Mouse (Mus musculus): ENCODE data around the gene Pfkfb3. TPM values are rescaled to one million over a fixed set of nuclear protein-coding genes. Genes with fewer than 3 reads are reported as not detected.

The Pfkfb3 gene
- polyA plus RNA-seq, 1 experiment from 2014 or later, result 41.1 TPM

DNA sequence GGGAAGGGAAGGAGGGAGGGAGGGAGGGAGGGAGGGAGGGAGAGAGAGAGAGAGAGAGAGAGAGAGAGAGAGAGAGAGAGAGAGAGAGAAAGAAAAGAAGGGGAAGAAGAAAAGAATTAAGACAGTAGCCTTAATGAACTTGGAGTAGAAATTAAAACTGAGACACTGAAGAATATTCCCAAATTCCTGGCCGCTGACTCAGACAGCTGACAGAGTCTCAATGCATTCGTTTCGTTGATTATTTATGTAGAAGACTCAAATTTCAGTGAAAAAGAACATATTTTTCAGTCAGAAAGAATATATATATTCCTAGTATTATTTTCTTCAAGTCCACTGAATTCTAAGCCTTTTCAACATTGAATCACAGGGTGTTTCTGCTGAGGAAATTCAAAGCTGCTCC is 92.9 kb downstream of the Pfkfb3 start:
- Histone ChIP-seq H3K27ac (ENCODE audit: low read length) (no peak overlapping the region), H3K9ac (replicated peaks; ENCODE audit: low read depth, low read length) (no peak overlapping the region), H3K9me3 (ENCODE audit: control insufficient read depth, low read length) (no peaks in the 10 kb centered on the region), H3K4me1 (replicated peaks; ENCODE audit: control insufficient read depth, insufficient read depth, low read length) (no peaks in the 10 kb centered on the region), H3K4me3 (replicated peaks; ENCODE audit: low read length) (no peak overlapping the region), H3K27me3 (replicated peaks; ENCODE audit: control insufficient read depth, insufficient read depth, low read length) (no peaks in the 10 kb centered on the region), H3K36me3 (ENCODE audit: control insufficient read depth, insufficient read depth) (no peaks in the 10 kb centered on the region), H3K4me2 (ENCODE audit: low read length) (no peak overlapping the region)
- WGBS, result 76% methylated on average over 3 of the region's 3 CpGs
- no peak for ATAC-seq

- no peaks in the 10 kb centered on the region for H3K9me3 ChIP-seq (ENCODE audit: control insufficient read depth, low read length)
- ATAC-seq, result no peak
- no peak overlapping the region for H3K27ac ChIP-seq (ENCODE audit: low read length)
- no peak overlapping the region for H3K4me3 ChIP-seq (replicated peaks; ENCODE audit: low read length)
- no peak overlapping the region for H3K9ac ChIP-seq (replicated peaks; ENCODE audit: low read depth, low read length)
- WGBS, result 79% methylated on average over 1 of the region's 1 CpGs
- H3K27me3 ChIP-seq (replicated peaks; ENCODE audit: control insufficient read depth, insufficient read depth, low read length), result no peaks in the 10 kb centered on the region
- no peak overlapping the region for H3K4me2 ChIP-seq (ENCODE audit: low read length)
- no peaks in the 10 kb centered on the region for H3K36me3 ChIP-seq (ENCODE audit: control insufficient read depth, insufficient read depth)
- H3K4me1 ChIP-seq (replicated peaks; ENCODE audit: control insufficient read depth, insufficient read depth, low read length), result no peaks in the 10 kb centered on the region
Observed at GRCm38 (mm10) chr2:11458494-11458893, 95.4 kb downstream of the Pfkfb3 start.

DNA sequence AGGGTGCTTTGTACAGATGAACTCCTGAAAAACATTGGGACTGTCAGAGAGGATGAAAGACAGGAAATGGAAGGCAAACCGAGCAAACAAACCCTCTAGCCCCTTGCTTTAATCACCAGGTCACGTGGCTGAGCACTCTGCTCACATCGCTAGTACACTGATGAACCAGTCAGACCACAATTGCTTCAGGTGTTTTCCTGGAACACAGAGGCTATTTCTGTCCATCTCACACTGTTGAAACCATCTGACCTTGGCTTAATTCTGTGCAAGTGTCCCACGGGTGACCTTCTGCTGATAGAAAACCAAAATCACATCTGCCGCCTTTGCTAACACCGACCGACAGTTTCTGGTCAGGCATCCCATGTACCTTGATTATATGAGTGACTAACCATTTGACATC is 96.0 kb downstream of the Pfkfb3 start:
- WGBS, result 87% methylated on average over 7 of the region's 7 CpGs
- no peak for ATAC-seq

DNA sequence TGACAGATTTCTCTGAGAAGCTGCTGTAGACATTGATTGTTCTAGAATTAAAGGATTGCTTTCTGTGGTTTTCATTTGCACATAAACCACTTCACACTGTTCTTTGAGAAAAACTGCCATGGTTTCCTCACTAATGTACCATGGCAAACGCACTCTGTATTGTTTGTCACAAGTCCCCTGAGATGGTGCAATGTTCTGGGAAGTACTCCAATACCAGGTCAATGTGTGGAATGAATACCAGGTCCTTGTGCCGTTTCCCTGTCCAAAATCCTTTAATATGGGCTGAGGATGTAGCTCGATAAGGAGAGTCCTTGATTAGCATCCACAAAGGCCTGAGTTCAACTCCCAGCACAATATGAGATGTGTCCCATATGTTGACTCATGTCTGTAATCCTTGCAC is 105.2 kb downstream of the Pfkfb3 start:
- H3K4me1 ChIP-seq (replicated peaks; ENCODE audit: control insufficient read depth, insufficient read depth, low read length), result no peaks in the 10 kb centered on the region
- no peak overlapping the region for H3K9ac ChIP-seq (replicated peaks; ENCODE audit: low read depth, low read length)
- no peaks in the 10 kb centered on the region for H3K9me3 ChIP-seq (ENCODE audit: control insufficient read depth, low read length)
- ATAC-seq, result no peak
- H3K4me3 ChIP-seq (replicated peaks; ENCODE audit: low read length), result no peak overlapping the region
- H3K4me2 ChIP-seq (ENCODE audit: low read length), result no peak overlapping the region
- no peaks in the 10 kb centered on the region for H3K27me3 ChIP-seq (replicated peaks; ENCODE audit: control insufficient read depth, insufficient read depth, low read length)
- H3K27ac ChIP-seq (ENCODE audit: low read length), result no peak overlapping the region
- WGBS, result 76% methylated on average over 3 of the region's 3 CpGs
- no peaks in the 10 kb centered on the region for H3K36me3 ChIP-seq (ENCODE audit: control insufficient read depth, insufficient read depth)

More for the DNA sequence above, 96.0 kb downstream of the Pfkfb3 start:
- Histone ChIP-seq H3K27ac (ENCODE audit: low read length) (no peak overlapping the region), H3K9ac (replicated peaks; ENCODE audit: low read depth, low read length) (no peak overlapping the region), H3K4me2 (ENCODE audit: low read length) (no peak overlapping the region), H3K36me3 (ENCODE audit: control insufficient read depth, insufficient read depth) (no peaks in the 10 kb centered on the region), H3K27me3 (replicated peaks; ENCODE audit: control insufficient read depth, insufficient read depth, low read length) (no peaks in the 10 kb centered on the region), H3K4me1 (replicated peaks; ENCODE audit: control insufficient read depth, insufficient read depth, low read length) (no peaks in the 10 kb centered on the region), H3K9me3 (ENCODE audit: control insufficient read depth, low read length) (no peaks in the 10 kb centered on the region), H3K4me3 (replicated peaks; ENCODE audit: low read length) (no peak overlapping the region)

GRCm38 (mm10) chr2:11447865-11448264 is 106.0 kb downstream of the Pfkfb3 start:
- Histone ChIP-seq H3K4me3 (replicated peaks; ENCODE audit: low read length) (no peak overlapping the region), H3K27ac (ENCODE audit: low read length) (no peak overlapping the region), H3K4me1 (replicated peaks; ENCODE audit: control insufficient read depth, insufficient read depth, low read length) (no peaks in the 10 kb centered on the region), H3K9ac (replicated peaks; ENCODE audit: low read depth, low read length) (no peak overlapping the region), H3K9me3 (ENCODE audit: control insufficient read depth, low read length) (no peaks in the 10 kb centered on the region), H3K4me2 (ENCODE audit: low read length) (no peak overlapping the region), H3K36me3 (ENCODE audit: control insufficient read depth, insufficient read depth) (no peaks in the 10 kb centered on the region), H3K27me3 (replicated peaks; ENCODE audit: control insufficient read depth, insufficient read depth, low read length) (no peaks in the 10 kb centered on the region)
- 85% methylated on average over 2 of the region's 2 CpGs for WGBS
- no peak for ATAC-seq

DNA sequence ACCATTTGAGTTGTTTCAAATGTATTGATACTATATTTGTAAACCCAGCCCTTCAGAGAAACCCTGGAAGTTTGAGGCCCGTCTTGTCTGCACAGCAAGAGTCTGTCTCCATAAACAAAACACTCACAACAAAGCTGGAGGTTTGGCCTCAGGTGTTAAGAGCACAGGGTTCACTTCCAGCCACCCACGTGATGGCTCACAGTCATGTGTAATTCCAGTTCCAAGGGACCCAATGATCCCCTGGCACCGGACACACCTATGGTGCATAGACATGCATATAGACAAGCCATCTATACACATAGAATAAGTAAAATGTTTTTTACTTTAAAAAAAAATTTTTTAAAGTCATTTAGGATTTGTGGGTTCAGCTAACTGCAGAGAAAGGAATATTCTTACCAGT is 108.2 kb downstream of the Pfkfb3 start:
- no peaks in the 10 kb centered on the region for H3K9me3 ChIP-seq (ENCODE audit: control insufficient read depth, low read length)
- H3K4me3 ChIP-seq (replicated peaks; ENCODE audit: low read length), result no peak overlapping the region
- H3K9ac ChIP-seq (replicated peaks; ENCODE audit: low read depth, low read length), result no peak overlapping the region
- H3K36me3 ChIP-seq (ENCODE audit: control insufficient read depth, insufficient read depth), result no peaks in the 10 kb centered on the region
- H3K4me2 ChIP-seq (ENCODE audit: low read length), result no peak overlapping the region
- no peaks in the 10 kb centered on the region for H3K27me3 ChIP-seq (replicated peaks; ENCODE audit: control insufficient read depth, insufficient read depth, low read length)
- 88% methylated on average over 3 of the region's 3 CpGs for WGBS
- H3K27ac ChIP-seq (ENCODE audit: low read length), result no peak overlapping the region
- no peak for ATAC-seq
- no peaks in the 10 kb centered on the region for H3K4me1 ChIP-seq (replicated peaks; ENCODE audit: control insufficient read depth, insufficient read depth, low read length)

- H3K4me2 ChIP-seq (ENCODE audit: low read length), result no peak overlapping the region
- H3K27ac ChIP-seq (ENCODE audit: low read length), result no peak overlapping the region
- no peak overlapping the region for H3K4me3 ChIP-seq (replicated peaks; ENCODE audit: low read length)
- 69% methylated on average over 4 of the region's 4 CpGs for WGBS
- no peaks in the 10 kb centered on the region for H3K4me1 ChIP-seq (replicated peaks; ENCODE audit: control insufficient read depth, insufficient read depth, low read length)
- no peaks in the 10 kb centered on the region for H3K9me3 ChIP-seq (ENCODE audit: control insufficient read depth, low read length)
- H3K27me3 ChIP-seq (replicated peaks; ENCODE audit: control insufficient read depth, insufficient read depth, low read length), result no peaks in the 10 kb centered on the region
- H3K9ac ChIP-seq (replicated peaks; ENCODE audit: low read depth, low read length), result no peak overlapping the region
- ATAC-seq, result no peak
- H3K36me3 ChIP-seq (ENCODE audit: control insufficient read depth, insufficient read depth), result no peaks in the 10 kb centered on the region
Observed at GRCm38 (mm10) chr2:11441864-11442263, 112.0 kb downstream of the Pfkfb3 start.

DNA sequence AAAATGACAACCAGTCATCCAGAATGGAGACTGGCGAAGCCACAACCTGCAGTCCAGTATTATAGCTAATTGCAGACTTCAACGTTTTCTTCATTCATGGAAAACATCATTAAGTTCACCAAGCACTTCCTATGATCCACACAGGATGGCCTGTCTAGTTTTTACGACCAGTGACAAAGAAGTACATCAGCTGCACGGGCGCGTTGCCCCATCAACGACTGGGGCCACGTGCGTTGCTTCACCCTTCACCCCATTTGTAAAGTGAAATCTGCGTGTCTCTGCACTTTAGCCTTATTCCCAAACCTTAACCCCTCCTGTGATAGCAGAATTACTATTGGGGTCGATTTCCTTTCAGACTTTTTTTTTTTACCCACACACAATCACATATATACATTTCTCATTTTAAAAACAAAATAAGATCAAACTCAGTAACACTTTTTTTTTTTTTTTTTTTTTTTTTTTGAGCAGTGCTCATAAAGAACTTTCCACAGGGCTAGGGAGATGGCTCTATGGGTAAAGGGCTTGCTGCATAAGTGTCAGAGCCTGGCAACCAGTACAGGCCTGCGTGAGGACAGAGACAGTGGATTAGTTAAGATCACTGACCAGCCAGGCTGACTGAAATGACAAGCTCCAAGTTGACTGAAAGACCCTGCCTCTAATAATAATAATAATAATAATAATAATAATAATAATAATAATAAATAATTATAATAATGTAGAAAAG is 115.5 kb downstream of the Pfkfb3 start:
- ATAC-seq, result no peak
- Histone ChIP-seq H3K4me1 (replicated peaks; ENCODE audit: control insufficient read depth, insufficient read depth, low read length) (no peaks in the 10 kb centered on the region), H3K4me2 (ENCODE audit: low read length) (no peak overlapping the region), H3K9me3 (ENCODE audit: control insufficient read depth, low read length) (no peaks in the 10 kb centered on the region), H3K4me3 (replicated peaks; ENCODE audit: low read length) (no peak overlapping the region), H3K9ac (replicated peaks; ENCODE audit: low read depth, low read length) (no peak overlapping the region), H3K36me3 (ENCODE audit: control insufficient read depth, insufficient read depth) (no peaks in the 10 kb centered on the region), H3K27ac (ENCODE audit: low read length) (no peak overlapping the region), H3K27me3 (replicated peaks; ENCODE audit: control insufficient read depth, insufficient read depth, low read length) (no peaks in the 10 kb centered on the region)
- WGBS, result 87% methylated on average over 12 of the region's 12 CpGs

- Histone ChIP-seq H3K27ac (ENCODE audit: low read length) (no peak overlapping the region), H3K4me1 (replicated peaks; ENCODE audit: control insufficient read depth, insufficient read depth, low read length) (no peaks in the 10 kb centered on the region), H3K4me3 (replicated peaks; ENCODE audit: low read length) (no peak overlapping the region), H3K4me2 (ENCODE audit: low read length) (no peak overlapping the region), H3K9me3 (ENCODE audit: control insufficient read depth, low read length) (no peaks in the 10 kb centered on the region), H3K27me3 (replicated peaks; ENCODE audit: control insufficient read depth, insufficient read depth, low read length) (no peaks in the 10 kb centered on the region), H3K9ac (replicated peaks; ENCODE audit: low read depth, low read length) (no peak overlapping the region), H3K36me3 (ENCODE audit: control insufficient read depth, insufficient read depth) (no peaks in the 10 kb centered on the region)
- no peak for ATAC-seq
- WGBS, result 94% methylated on average over 11 of the region's 11 CpGs
Observed at GRCm38 (mm10) chr2:11436353-11436752, 117.5 kb downstream of the Pfkfb3 start.

- ATAC-seq, result no peak
- H3K4me3 ChIP-seq (replicated peaks; ENCODE audit: low read length), result no peak overlapping the region
- H3K27me3 ChIP-seq (replicated peaks; ENCODE audit: control insufficient read depth, insufficient read depth, low read length), result no peaks in the 10 kb centered on the region
- no peak overlapping the region for H3K27ac ChIP-seq (ENCODE audit: low read length)
- H3K4me1 ChIP-seq (replicated peaks; ENCODE audit: control insufficient read depth, insufficient read depth, low read length), result no peaks in the 10 kb centered on the region
- H3K36me3 ChIP-seq (ENCODE audit: control insufficient read depth, insufficient read depth), result no peaks in the 10 kb centered on the region
- WGBS, result 89% methylated on average over 5 of the region's 5 CpGs
- no peaks in the 10 kb centered on the region for H3K9me3 ChIP-seq (ENCODE audit: control insufficient read depth, low read length)
- H3K4me2 ChIP-seq (ENCODE audit: low read length), result no peak overlapping the region
- no peak overlapping the region for H3K9ac ChIP-seq (replicated peaks; ENCODE audit: low read depth, low read length)
Observed at GRCm38 (mm10) chr2:11433353-11433752, 120.5 kb downstream of the Pfkfb3 start.

All from forebrain, embryonic 16.5 days (tissue).